12 mouse cellular contexts compared by ENCODE assay signal in genomic region chrX:11895396-11895795, GRCm38 (mm10).
DNase-seq lines count a peak whose midpoint lies in the region; ATAC-seq and TF ChIP-seq lines count a peak whose summit lies in the region.
"Had no signal": no experiment of that assay in that cellular context is flagged by ENCODE, and none has a peak within 500 bp of the region (broad histone marks: within the 10 kb centered on the region; RNA-seq: fewer than 3 reads in every experiment).

No protein-coding gene starts in this region.

- H3K79me2 ChIP-seq in heart, adult 2 months (replicated peaks; ENCODE audit: control insufficient read depth, insufficient read depth, low read length): no peaks in the 10 kb centered on the region

- H3K27me3 ChIP-seq in heart, adult 2 months (ENCODE audit: control insufficient read depth, insufficient read depth, low read length): no peaks in the 10 kb centered on the region
- peaks cover 44% of the 10 kb centered on the region for H3K27me3 ChIP-seq in heart, embryonic 12.5 days (replicated peaks)
- H3K27me3 ChIP-seq in embryonic facial prominence, embryonic 10.5 days (replicated peaks; ENCODE audit: low read depth, poor library complexity, severe bottlenecking): peaks cover 97% of the 10 kb centered on the region
- H3K27me3 ChIP-seq in intestine, embryonic 16.5 days (replicated peaks; ENCODE audit: control insufficient read depth, insufficient read depth, low read length): no peaks in the 10 kb centered on the region

- no peak for ATAC-seq in heart, embryonic 12.5 days (ENCODE audit: insufficient number of reproducible peaks, low FRiP score)
- no peak for ATAC-seq in intestine, embryonic 16.5 days

- TF ChIP-seq EP300 in heart, adult 2 months (IDR thresholded peaks at IDR 0.05; ENCODE audit: insufficient read depth, low read depth, low read length): 0 out of 2 replicates have a peak, but pooled peaks have one; percentile 52

- peaks cover 11% of the 10 kb centered on the region for H3K4me1 ChIP-seq in heart, adult 2 months (ENCODE audit: control insufficient read depth, insufficient read depth, low read length)
- peaks cover 31% of the 10 kb centered on the region for H3K4me1 ChIP-seq in heart, embryonic 12.5 days (replicated peaks)
- H3K4me1 ChIP-seq in embryonic facial prominence, embryonic 10.5 days: peaks cover 21% of the 10 kb centered on the region
- H3K4me1 ChIP-seq in intestine, embryonic 16.5 days (ENCODE audit: control insufficient read depth, insufficient read depth, low read length): 0 out of 2 replicates have a peak, but pooled peaks cover 4% of the 10 kb centered on the region
- H3K4me1 ChIP-seq: embryonic facial prominence, embryonic 13.5 days had no signal

- no peak for TF ChIP-seq POLR2A in heart, adult 2 months (IDR thresholded peaks at IDR 0.05; ENCODE audit: insufficient read depth, low read depth, low read length)

- intact Hi-C loops in heart, adult 2 months (cut with DNase I): loop anchor here (10.0 kb wide), 1 partner anchor 109 kb away; no protein-coding TSS in a partner anchor

- whole genome bisulfite sequencing in heart, adult 2 months: 27% methylated on average over 5 of the region's 5 CpGs
- WGBS in heart, embryonic 12.5 days: 40% methylated on average over 5 of the region's 5 CpGs
- WGBS in embryonic facial prominence, embryonic 10.5 days: 42% methylated on average over 5 of the region's 5 CpGs
- 35% methylated on average over 5 of the region's 5 CpGs for WGBS in intestine, embryonic 16.5 days

- H3K36me3 ChIP-seq in heart, adult 2 months (ENCODE audit: control insufficient read depth, insufficient read depth, low read length): no peaks in the 10 kb centered on the region
- H3K36me3 ChIP-seq in heart, embryonic 12.5 days: no peaks in the 10 kb centered on the region
- H3K36me3 ChIP-seq in embryonic facial prominence, embryonic 10.5 days (replicated peaks): no peaks in the 10 kb centered on the region
- H3K36me3 ChIP-seq in intestine, embryonic 16.5 days (ENCODE audit: control insufficient read depth, insufficient read depth, low read length): no peaks in the 10 kb centered on the region
- H3K36me3 ChIP-seq: embryonic facial prominence, embryonic 13.5 days; heart, embryonic 15.5 days; midbrain, embryonic 12.5 days had no signal

- H3K27ac ChIP-seq in heart, adult 2 months: no peak overlapping the region
- no peak overlapping the region for H3K27ac ChIP-seq in heart, embryonic 12.5 days (ENCODE audit: poor library complexity, severe bottlenecking)
- no peak overlapping the region for H3K27ac ChIP-seq in embryonic facial prominence, embryonic 10.5 days (replicated peaks)
- H3K27ac ChIP-seq in intestine, embryonic 16.5 days (ENCODE audit: low read length): no peak overlapping the region
- H3K27ac ChIP-seq: embryonic facial prominence, embryonic 13.5 days; heart, embryonic 15.5 days; left cerebral cortex, adult 2 months; midbrain, embryonic 12.5 days had no signal

- no peak for TF ChIP-seq CTCF in heart, adult 2 months (IDR thresholded peaks at IDR 0.05)

- H3K9me3 ChIP-seq in heart, embryonic 12.5 days (replicated peaks): no peaks in the 10 kb centered on the region
- H3K9me3 ChIP-seq in embryonic facial prominence, embryonic 10.5 days: no peaks in the 10 kb centered on the region
- H3K9me3 ChIP-seq in intestine, embryonic 16.5 days (ENCODE audit: control insufficient read depth, low read length): no peaks in the 10 kb centered on the region
- H3K9me3 ChIP-seq: embryonic facial prominence, embryonic 13.5 days; heart, embryonic 15.5 days; midbrain, embryonic 12.5 days had no signal

- H3K9ac ChIP-seq in heart, adult 2 months (ENCODE audit: low read depth, low read length): no peak overlapping the region
- no peak overlapping the region for H3K9ac ChIP-seq in heart, embryonic 12.5 days
- no peak overlapping the region for H3K9ac ChIP-seq in intestine, embryonic 16.5 days (ENCODE audit: low read depth, low read length)
- H3K9ac ChIP-seq: embryonic facial prominence, embryonic 13.5 days; heart, embryonic 15.5 days; midbrain, embryonic 12.5 days had no signal

- peak; percentile 55 to 63 for DNase-seq in heart, adult 2 months
- peak; percentile 23 for DNase-seq in 3T3-L1 (ENCODE audit: low read depth, low spot score)
- peak; percentile 13 for DNase-seq in embryonic facial prominence, embryonic 10.5 days (ENCODE audit: low spot score)
- DNase-seq in kidney, postnatal 10 days: peak; percentile 45
- DNase-seq in left cerebral cortex, adult 11 months (ENCODE audit: low spot score): no peak
- DNase-seq in frontal cortex, postnatal 36 days (ENCODE audit: low spot score in 2 of 2): no peak

- no peak overlapping the region for H3K4me3 ChIP-seq in heart, adult 2 months
- no peak overlapping the region for H3K4me3 ChIP-seq in heart, embryonic 12.5 days
- no peak overlapping the region for H3K4me3 ChIP-seq in embryonic facial prominence, embryonic 10.5 days
- no peak overlapping the region for H3K4me3 ChIP-seq in intestine, embryonic 16.5 days (ENCODE audit: low read length)
- H3K4me3 ChIP-seq: embryonic facial prominence, embryonic 13.5 days; heart, embryonic 15.5 days; left cerebral cortex, adult 2 months; midbrain, embryonic 12.5 days had no signal

- H3K4me2 ChIP-seq in heart, embryonic 12.5 days: no peak overlapping the region
- no peak overlapping the region for H3K4me2 ChIP-seq in intestine, embryonic 16.5 days (ENCODE audit: low read depth, low read length)
- H3K4me2 ChIP-seq: embryonic facial prominence, embryonic 13.5 days; heart, embryonic 15.5 days; midbrain, embryonic 12.5 days had no signal

Comparison
In these comparisons a context has a peak if more than half of its experiments do, and no peak if none do; other contexts are left out.
1. DNase-seq: peak in heart, adult 2 months (2 of 2), 3T3-L1 (single experiment), embryonic facial prominence, embryonic 10.5 days (single experiment) and kidney, postnatal 10 days (single experiment); none in left cerebral cortex, adult 11 months (single experiment) and frontal cortex, postnatal 36 days (0 of 2).